In the genomic region with DNA sequence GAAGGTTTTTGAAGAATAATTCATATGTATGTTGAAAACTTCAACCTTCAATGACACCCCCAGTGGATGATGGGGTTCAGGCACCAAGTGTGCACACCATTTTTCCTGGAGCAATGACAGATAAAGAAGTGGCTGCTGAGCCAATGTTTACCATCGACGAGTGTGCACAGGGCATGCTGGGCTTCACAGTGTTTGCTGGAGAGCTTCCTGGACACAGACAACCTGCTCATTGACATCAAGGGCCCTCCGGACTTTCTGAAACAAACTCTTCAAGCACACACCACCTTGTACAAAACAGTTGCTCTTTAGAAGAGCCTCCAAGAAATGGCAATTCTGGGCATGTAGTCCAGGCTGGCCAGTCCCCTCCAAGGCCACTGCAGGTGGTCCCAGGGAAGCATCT, we compare ENCODE assay signal across 25 mouse cellular contexts. TPM values are rescaled to one million over a fixed set of nuclear protein-coding genes. Genes with fewer than 3 reads are reported as not detected.
"Had no signal": no experiment of that assay in that cellular context is flagged by ENCODE, and none has a peak within 500 bp of the region (broad histone marks: within the 10 kb centered on the region; RNA-seq: fewer than 3 reads in every experiment).

No protein-coding gene starts in this region.

- DNase-seq: gastrocnemius, adult 2 months; gastrocnemius, postnatal 10 days; gastrocnemius, postnatal 25 days; heart, adult 2 months; heart, postnatal 4 days; kidney, adult 18-20 months; kidney, adult 8-10 months; kidney, postnatal 10 days; kidney, postnatal 25 days; kidney, postnatal 4 days; liver had no signal

- H3K27ac ChIP-seq: gastrocnemius, adult 2 months; heart, adult 2 months; heart, embryonic 13.5 days; heart, embryonic 15.5 days; hindbrain, embryonic 10.5 days; hindbrain, embryonic 12.5 days; hindbrain, embryonic 14.5 days; intestine, embryonic 15.5 days; layer of hippocampus, adult 2 months; left cerebral cortex, adult 2 months; limb, embryonic 12.5 days had no signal

- H3K4me2 ChIP-seq: heart, embryonic 11.5 days; heart, embryonic 13.5 days; heart, embryonic 15.5 days; hindbrain, embryonic 12.5 days; hindbrain, embryonic 14.5 days; intestine, embryonic 15.5 days; limb, embryonic 12.5 days had no signal

- H3K4me3 ChIP-seq: gastrocnemius, adult 2 months; heart, adult 2 months; heart, embryonic 13.5 days; heart, embryonic 15.5 days; hindbrain, embryonic 10.5 days; hindbrain, embryonic 12.5 days; intestine, embryonic 15.5 days; layer of hippocampus, adult 2 months; left cerebral cortex, adult 2 months; limb, embryonic 12.5 days had no signal

- H3K9me3 ChIP-seq: heart, embryonic 13.5 days; heart, embryonic 15.5 days; hindbrain, embryonic 10.5 days; hindbrain, embryonic 12.5 days; intestine, embryonic 15.5 days; limb, embryonic 12.5 days had no signal

- H3K4me1 ChIP-seq: heart, embryonic 13.5 days; heart, embryonic 15.5 days; hindbrain, embryonic 10.5 days; hindbrain, embryonic 12.5 days; intestine, embryonic 15.5 days; limb, embryonic 12.5 days had no signal

- H3K36me3 ChIP-seq: heart, embryonic 13.5 days; heart, embryonic 15.5 days; hindbrain, embryonic 10.5 days; hindbrain, embryonic 12.5 days; intestine, embryonic 15.5 days; limb, embryonic 12.5 days had no signal

- H3K9ac ChIP-seq: heart, embryonic 13.5 days; heart, embryonic 15.5 days; hindbrain, embryonic 12.5 days; hindbrain, embryonic 14.5 days; intestine, embryonic 15.5 days; limb, embryonic 12.5 days had no signal

- ATAC-seq: forebrain, embryonic 16.5 days; hindbrain, embryonic 16.5 days; inflammation-experienced regulatory T-cells, adult 6 months; intestine, embryonic 15.5 days; intestine, postnatal 0 days had no signal

RNA-seq across cellular contexts. Expression of gene Irx1, which starts 12.2 kb away (rescaled TPM):
- polyA plus RNA-seq: inflammation-experienced regulatory T-cells, adult 6 months; intestine, embryonic 15.5 days; intestine, postnatal 0 days had no signal
